Mouse (Mus musculus): ENCODE results near the gene Diras2.

- TF ChIP-seq CTCF (IDR thresholded peaks at IDR 0.05; ENCODE audit: extremely low read depth, insufficient read depth, insufficient read length, insufficient replicate concordance) (no peak), POLR2A (IDR thresholded peaks at IDR 0.05; ENCODE audit: low read depth, low read length) (no peak)
Measured at GRCm38 (mm10) chr13:52516561-52516960, 14.5 kb downstream of the Diras2 start.
